Mouse (Mus musculus) midbrain, embryonic 16.5 days (tissue): ENCODE measurements around the gene Wbp1l. TPM values are rescaled to one million over a fixed set of nuclear protein-coding genes. Genes with fewer than 3 reads are reported as not detected.

Source experiments
- ATAC-seq: fragments of 200-750 bp; cut with Nextera tagmentation; 2 replicates; pipeline ENCODE4 v1.8.0; 2017; ENCODE audit warnings: moderate TSS enrichment
- H3K27ac ChIP-seq: fragments of 300-500 bp; sonication (generic); 2 replicates; pipeline ENCODE4 v1.5.1; 2014; ENCODE audit warnings: mild to moderate bottlenecking, low read length, mixed read lengths
- H3K27me3 ChIP-seq: fragments of 300-500 bp; sonication (generic); 2 replicates; pipeline ENCODE4 v1.6.1; 2014; ENCODE audit warnings: low read depth, low read length, mixed read lengths; ENCODE audit not compliant: control insufficient read depth, insufficient read depth
- H3K36me3 ChIP-seq: fragments of 300-500 bp; sonication (generic); 2 replicates; pipeline ENCODE4 v1.6.1; 2014; ENCODE audit warnings: mild to moderate bottlenecking, low read length, moderate library complexity, mixed read lengths; ENCODE audit not compliant: control insufficient read depth, insufficient read depth
- H3K4me1 ChIP-seq: fragments of 300-500 bp; sonication (generic); 2 replicates; pipeline ENCODE4 v1.6.1; 2014; ENCODE audit warnings: mild to moderate bottlenecking, low read length, mixed read lengths; ENCODE audit not compliant: control insufficient read depth, insufficient read depth
- H3K4me2 ChIP-seq: fragments of 300-500 bp; sonication (generic); 2 replicates; pipeline ENCODE4 v1.6.1; 2014; ENCODE audit warnings: mild to moderate bottlenecking, low read length, mixed read lengths
- H3K4me3 ChIP-seq: fragments of 300-500 bp; sonication (generic); 2 replicates; pipeline ENCODE4 v1.5.1; 2014; ENCODE audit warnings: low read depth, mild to moderate bottlenecking, low read length, moderate library complexity, mixed read lengths
- H3K9ac ChIP-seq: fragments of 300-500 bp; sonication (generic); 2 replicates; pipeline ENCODE4 v1.6.1; 2014; ENCODE audit warnings: low read depth, low read length, mixed read lengths
- H3K9me3 ChIP-seq: fragments of 300-500 bp; sonication (generic); replicated peaks from 2 replicates; pipeline ENCODE4 v1.6.1; 2014; ENCODE audit warnings: mild to moderate bottlenecking, low read length, mixed read lengths; ENCODE audit not compliant: control insufficient read depth, poor library complexity, severe bottlenecking
- WGBS: fragments of 180-500 bp; shearing (Covaris S2); extraction: QIAGEN DNeasy Blood & Tissue Kit; methylation state at CpG from one replicate; pipeline ENCODE4 v1.1.7; 2014; 5-methylcytosine and 5-hydroxymethylcytosine counted together
- polyA plus RNA-seq: library from polyadenylated mRNA; unstranded; fragments of >200 nt; fragmentation: Nextera tagmentation; extraction: Ambion mirVana; gene quantifications from 2 replicates; pipeline ENCODE4 v1.2.1, GENCODE M21; 2015

The Wbp1l gene
- polyA plus RNA-seq, 1 experiment from 2014 or later = 34.0 TPM

GRCm38 (mm10) chr19:46706540-46707295 is 107.8 kb downstream of the Wbp1l start:
- 82% methylated on average over 9 of the region's 9 CpGs for WGBS
- Histone ChIP-seq H3K27ac (no peak overlapping the region), H3K4me1 (peaks cover 8% of the 10 kb centered on the region; the same call in 1 of the 2 replicates), H3K9ac (no peak overlapping the region), H3K27me3 (no peaks in the 10 kb centered on the region), H3K36me3 (peaks cover 4% of the 10 kb centered on the region; the same call in 1 of the 2 replicates), H3K4me3 (peak overlapping the region; percentile 42), H3K9me3 (no peaks in the 10 kb centered on the region), H3K4me2 (peak overlapping the region; percentile 65)
- no peak for ATAC-seq

Other genes with a start within 250 kb of the Wbp1l start
- gene 2310034G01Rik, start 248.8 kb upstream of the Wbp1l start, polyA plus RNA-seq = 1.4 and 2.7 TPM in 2 replicates
- 378 and 383 TPM in 2 replicates for gene Actr1a, start 203.3 kb upstream of the Wbp1l start, polyA plus RNA-seq
- 19.0 and 22.5 TPM in 2 replicates for gene Sufu, start 202.2 kb upstream of the Wbp1l start, polyA plus RNA-seq
- gene Trim8, start 97.4 kb upstream of the Wbp1l start, polyA plus RNA-seq = 25.9 and 26.8 TPM in 2 replicates
- 213 and 226 TPM in 2 replicates for gene Arl3, start 25.9 kb upstream of the Wbp1l start, polyA plus RNA-seq
- gene Sfxn2, start 25.7 kb upstream of the Wbp1l start, polyA plus RNA-seq = 9.7 and 12.8 TPM in 2 replicates
- gene Cyp17a1, start 74.1 kb downstream of the Wbp1l start, polyA plus RNA-seq = not detected in 2 replicates
- gene Borcs7, start 90.8 kb downstream of the Wbp1l start, polyA plus RNA-seq = 24.6 and 27.6 TPM in 2 replicates
- gene As3mt, start 108.4 kb downstream of the Wbp1l start, polyA plus RNA-seq = 35.6 and 38.1 TPM in 2 replicates
- gene Cnnm2, start 162.5 kb downstream of the Wbp1l start, polyA plus RNA-seq = 6.8 and 7.0 TPM in 2 replicates